Mouse (Mus musculus): ENCODE results near the gene Grid1. TPM values are rescaled to one million over a fixed set of nuclear protein-coding genes. Genes with fewer than 3 reads are reported as not detected.

Gene Grid1
- polyA plus RNA-seq, 1 experiment, result not detected

GRCm38 (mm10) chr14:35244776-35245548 lies 425.1 kb downstream of the Grid1 start:
- peaks cover 54% of the 10 kb centered on the region for H3K9me3 ChIP-seq
- TF ChIP-seq FLI1 (IDR thresholded peaks at IDR 0.05; ENCODE audit: low read length) (no peak), GATA1 (IDR thresholded peaks at IDR 0.05; ENCODE audit: borderline replicate concordance, low read length) (no peak)
- no peaks in the 10 kb centered on the region for H3K27me3 ChIP-seq (replicated peaks)

DNA sequence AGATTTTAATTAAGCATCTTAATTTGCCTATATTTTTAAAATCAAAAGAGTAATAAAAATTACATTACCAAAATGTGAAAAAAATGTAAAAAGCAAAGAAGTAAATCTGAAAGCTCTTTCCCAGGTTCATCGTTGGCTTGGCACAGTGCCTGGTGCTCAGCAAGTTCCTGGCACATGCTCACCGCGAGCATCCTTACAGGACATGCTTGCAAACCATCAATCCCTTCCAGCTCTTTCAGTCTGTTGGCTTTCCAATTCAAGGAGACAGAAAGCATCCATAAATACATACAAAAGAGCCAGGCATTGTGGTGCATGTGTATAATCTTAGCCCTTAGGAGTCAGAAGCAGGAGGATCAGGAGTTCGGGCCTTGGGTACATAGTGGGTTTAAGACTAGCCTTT lies 430.5 kb downstream of the Grid1 start:
- TF ChIP-seq FLI1 (IDR thresholded peaks at IDR 0.05; ENCODE audit: low read length) (no peak), GATA1 (IDR thresholded peaks at IDR 0.05; ENCODE audit: borderline replicate concordance, low read length) (no peak)
- H3K4me1 ChIP-seq, result no peaks in the 10 kb centered on the region
- no peaks in the 10 kb centered on the region for H3K36me3 ChIP-seq (replicated peaks; ENCODE audit: low read length)
- no peaks in the 10 kb centered on the region for H3K27me3 ChIP-seq (replicated peaks)
- H3K4me3 ChIP-seq (replicated peaks), result no peak overlapping the region
- H3K9me3 ChIP-seq, result peaks cover 25% of the 10 kb centered on the region

More at GRCm38 (mm10) chr14:35244776-35245548, 425.1 kb downstream of the Grid1 start:
- H3K36me3 ChIP-seq (replicated peaks; ENCODE audit: low read length), result no peaks in the 10 kb centered on the region
- no peaks in the 10 kb centered on the region for H3K4me1 ChIP-seq
- no peak overlapping the region for H3K4me3 ChIP-seq (replicated peaks)

GRCm38 (mm10) chr14:35254477-35254876 lies 434.6 kb downstream of the Grid1 start:
- H3K36me3 ChIP-seq (replicated peaks; ENCODE audit: low read length), result no peaks in the 10 kb centered on the region
- no peak overlapping the region for H3K4me3 ChIP-seq (replicated peaks)
- H3K4me1 ChIP-seq, result no peaks in the 10 kb centered on the region
- H3K9me3 ChIP-seq, result no peaks in the 10 kb centered on the region
- no peak for TF ChIP-seq GATA1 (IDR thresholded peaks at IDR 0.05; ENCODE audit: borderline replicate concordance, low read length)
- TF ChIP-seq FLI1 (IDR thresholded peaks at IDR 0.05; ENCODE audit: low read length), result no peak
- no peaks in the 10 kb centered on the region for H3K27me3 ChIP-seq (replicated peaks)

GRCm38 (mm10) chr14:35270260-35270659 lies 450.4 kb downstream of the Grid1 start:
- Histone ChIP-seq H3K36me3 (replicated peaks; ENCODE audit: low read length) (no peaks in the 10 kb centered on the region), H3K9me3 (peaks cover 7% of the 10 kb centered on the region), H3K4me1 (no peaks in the 10 kb centered on the region), H3K4me3 (replicated peaks) (no peak overlapping the region), H3K27me3 (replicated peaks) (no peaks in the 10 kb centered on the region)
- TF ChIP-seq GATA1 (IDR thresholded peaks at IDR 0.05; ENCODE audit: borderline replicate concordance, low read length) (no peak), FLI1 (IDR thresholded peaks at IDR 0.05; ENCODE audit: low read length) (no peak)

DNA sequence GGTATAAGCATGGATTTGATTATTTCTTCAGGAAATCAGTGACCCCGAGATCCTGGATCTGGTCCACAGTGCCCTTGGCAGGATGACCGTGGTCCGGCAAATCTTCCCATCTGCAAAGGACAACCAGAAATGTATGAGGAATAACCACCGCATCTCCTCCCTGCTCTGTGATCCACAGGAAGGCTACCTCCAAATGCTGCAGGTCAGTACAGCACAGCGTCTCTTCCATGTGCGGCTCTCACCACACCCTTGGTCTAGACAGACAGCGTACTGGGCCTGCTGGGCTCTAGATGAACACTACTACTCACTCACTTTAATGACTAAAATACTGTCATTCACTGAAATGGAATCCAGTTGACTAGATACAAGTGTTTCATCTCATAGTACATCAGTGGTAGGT lies 489.3 kb downstream of the Grid1 start:
- Histone ChIP-seq H3K9me3 (peaks cover 12% of the 10 kb centered on the region; the same call in 1 of the 2 replicates), H3K27me3 (replicated peaks) (no peaks in the 10 kb centered on the region), H3K4me3 (replicated peaks) (no peak overlapping the region), H3K4me1 (no peaks in the 10 kb centered on the region), H3K36me3 (replicated peaks; ENCODE audit: low read length) (no peaks in the 10 kb centered on the region)
- no peak for TF ChIP-seq FLI1 (IDR thresholded peaks at IDR 0.05; ENCODE audit: low read length)
- no peak for TF ChIP-seq GATA1 (IDR thresholded peaks at IDR 0.05; ENCODE audit: borderline replicate concordance, low read length)

DNA sequence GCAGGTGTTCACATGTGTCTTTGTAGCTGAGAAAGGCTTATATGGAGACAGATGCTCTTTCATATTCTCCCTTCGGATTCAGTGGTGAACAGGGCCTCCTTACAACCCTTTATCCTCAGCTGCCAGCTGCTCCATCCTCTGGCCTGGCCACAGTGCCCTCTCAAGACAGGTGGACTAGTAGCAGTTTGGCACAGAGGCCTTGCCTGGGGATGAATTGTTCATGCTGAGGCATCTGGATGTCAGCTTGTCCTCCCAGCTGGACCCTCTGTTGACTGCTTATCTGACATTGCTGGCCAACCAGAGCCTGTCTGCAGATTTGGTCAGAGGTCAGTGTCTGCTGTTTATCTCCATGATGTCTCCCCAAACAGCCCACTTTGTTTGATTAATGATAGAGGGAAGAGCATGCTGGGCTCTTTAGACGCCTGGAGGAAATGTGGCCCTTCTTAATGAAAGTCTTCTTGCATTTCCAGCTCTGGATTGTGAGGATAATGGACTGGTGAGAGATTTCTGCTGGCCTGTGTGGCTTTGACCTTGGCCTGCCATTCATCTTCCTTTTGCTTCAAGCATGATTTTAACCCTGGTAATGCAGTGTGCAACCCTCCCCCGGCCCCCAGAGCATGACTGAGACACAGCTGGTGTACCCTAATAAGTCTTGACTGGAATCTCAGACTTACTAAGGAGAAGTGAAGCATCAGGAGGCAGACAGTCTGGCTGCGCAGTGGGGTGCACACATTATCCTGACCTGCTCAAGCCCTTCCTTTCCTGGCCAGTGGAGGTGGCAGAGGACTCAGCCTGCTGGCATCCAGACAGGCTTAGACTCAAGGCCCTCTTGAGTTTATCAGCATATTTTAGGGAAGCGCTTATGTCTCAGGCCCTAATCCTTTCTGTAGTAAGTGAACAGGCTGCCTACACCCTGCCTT lies 493.7 kb downstream of the Grid1 start:
- Histone ChIP-seq H3K4me1 (no peaks in the 10 kb centered on the region), H3K9me3 (peaks cover 12% of the 10 kb centered on the region; the same call in 1 of the 2 replicates), H3K4me3 (replicated peaks) (no peak overlapping the region), H3K36me3 (replicated peaks; ENCODE audit: low read length) (no peaks in the 10 kb centered on the region), H3K27me3 (replicated peaks) (no peaks in the 10 kb centered on the region)
- TF ChIP-seq FLI1 (IDR thresholded peaks at IDR 0.05; ENCODE audit: low read length) (no peak), GATA1 (IDR thresholded peaks at IDR 0.05; ENCODE audit: borderline replicate concordance, low read length) (no peak)

DNA sequence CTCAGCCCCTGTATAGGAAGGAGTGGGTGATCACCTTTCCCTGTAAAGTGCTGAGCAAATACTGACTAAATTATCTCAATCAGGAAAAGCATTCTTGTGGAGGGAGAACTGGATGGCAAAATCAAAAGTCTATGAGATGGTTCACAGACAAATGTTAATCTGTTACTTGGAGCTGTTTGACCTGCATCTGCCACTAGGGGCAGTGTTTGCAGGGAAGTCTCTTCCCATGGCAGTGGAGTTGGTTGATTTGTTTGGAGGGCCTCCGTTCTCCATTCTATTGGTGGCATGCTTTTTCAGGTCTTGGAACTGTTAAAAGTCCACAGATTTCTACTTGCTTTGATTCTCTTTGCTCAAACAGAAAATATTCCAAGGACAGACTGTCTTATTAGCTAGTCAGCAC lies 506.4 kb downstream of the Grid1 start:
- Histone ChIP-seq H3K27me3 (replicated peaks) (no peaks in the 10 kb centered on the region), H3K36me3 (replicated peaks; ENCODE audit: low read length) (no peaks in the 10 kb centered on the region), H3K4me3 (replicated peaks) (no peak overlapping the region), H3K4me1 (no peaks in the 10 kb centered on the region), H3K9me3 (peaks cover 15% of the 10 kb centered on the region; the same call in 1 of the 2 replicates)
- TF ChIP-seq FLI1 (IDR thresholded peaks at IDR 0.05; ENCODE audit: low read length), result no peak
- TF ChIP-seq GATA1 (IDR thresholded peaks at IDR 0.05; ENCODE audit: borderline replicate concordance, low read length), result no peak

DNA sequence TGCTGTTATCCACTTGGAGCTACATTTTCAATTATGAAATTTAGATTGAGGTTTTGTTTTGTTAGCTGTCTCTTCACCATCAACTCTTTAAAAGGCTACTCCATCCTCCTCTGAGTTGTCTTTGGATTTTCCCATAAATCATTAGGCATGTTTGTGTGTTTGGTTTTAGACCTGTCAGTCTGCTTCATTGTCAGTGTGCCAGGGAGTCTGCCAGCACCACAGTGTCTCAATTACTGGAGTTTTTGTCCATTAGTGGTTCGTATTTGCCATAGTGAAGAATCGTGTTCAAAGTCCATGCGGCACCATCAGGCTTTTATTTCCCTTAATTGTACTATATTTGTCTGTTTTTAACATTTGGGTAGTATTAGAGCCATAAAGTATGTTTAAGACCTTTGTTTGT lies 516.7 kb downstream of the Grid1 start:
- no peak for TF ChIP-seq GATA1 (IDR thresholded peaks at IDR 0.05; ENCODE audit: borderline replicate concordance, low read length)
- no peak for TF ChIP-seq FLI1 (IDR thresholded peaks at IDR 0.05; ENCODE audit: low read length)
- Histone ChIP-seq H3K9me3 (no peaks in the 10 kb centered on the region), H3K27me3 (replicated peaks) (no peaks in the 10 kb centered on the region), H3K36me3 (replicated peaks; ENCODE audit: low read length) (no peaks in the 10 kb centered on the region), H3K4me3 (replicated peaks) (no peak overlapping the region), H3K4me1 (no peaks in the 10 kb centered on the region)

DNA sequence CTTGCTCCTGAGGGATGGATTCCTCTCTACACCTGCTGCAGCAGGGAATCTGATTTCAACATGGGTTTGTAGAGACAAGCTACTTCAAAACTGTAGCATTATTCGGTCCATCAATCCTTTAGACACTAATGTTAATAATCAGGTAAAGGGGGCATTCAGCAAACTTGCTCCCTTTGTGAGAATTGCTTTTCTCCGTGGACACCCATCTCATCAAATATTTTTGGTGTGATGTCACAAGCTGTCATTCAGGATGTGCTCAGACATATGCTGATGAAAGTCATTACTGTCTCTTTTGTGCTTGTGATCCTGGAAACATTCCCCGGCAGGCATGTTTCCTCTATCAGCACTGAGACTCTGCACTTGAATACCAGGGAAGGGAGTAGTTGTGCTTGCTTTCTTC lies 536.1 kb downstream of the Grid1 start:
- no peaks in the 10 kb centered on the region for H3K4me1 ChIP-seq
- no peak for TF ChIP-seq FLI1 (IDR thresholded peaks at IDR 0.05; ENCODE audit: low read length)
- TF ChIP-seq GATA1 (IDR thresholded peaks at IDR 0.05; ENCODE audit: borderline replicate concordance, low read length), result no peak

More for the DNA sequence above, 536.1 kb downstream of the Grid1 start:
- no peak overlapping the region for H3K4me3 ChIP-seq (replicated peaks)
- no peaks in the 10 kb centered on the region for H3K27me3 ChIP-seq (replicated peaks)
- H3K9me3 ChIP-seq, result peaks cover 14% of the 10 kb centered on the region; the same call in 1 of the 2 replicates
- H3K36me3 ChIP-seq (replicated peaks; ENCODE audit: low read length), result no peaks in the 10 kb centered on the region
